Mouse (Mus musculus) T-helper 2 cell (primary cell): ENCODE measurements around the gene Nos1.

ENCODE experiments used
- in situ Hi-C: fragments of 300-600 bp; cut with MboI, MseI; formaldehyde crosslinking; loops from one replicate; pipeline ENCODE4 v1.15.1; 2025; ENCODE audit warnings: high pct_unique_total_duplicates

Gene Nos1

GRCm38 (mm10) chr5:117955675-117956420, 175.0 kb downstream of the Nos1 start:
- in situ Hi-C loops, result no loop called here

DNA sequence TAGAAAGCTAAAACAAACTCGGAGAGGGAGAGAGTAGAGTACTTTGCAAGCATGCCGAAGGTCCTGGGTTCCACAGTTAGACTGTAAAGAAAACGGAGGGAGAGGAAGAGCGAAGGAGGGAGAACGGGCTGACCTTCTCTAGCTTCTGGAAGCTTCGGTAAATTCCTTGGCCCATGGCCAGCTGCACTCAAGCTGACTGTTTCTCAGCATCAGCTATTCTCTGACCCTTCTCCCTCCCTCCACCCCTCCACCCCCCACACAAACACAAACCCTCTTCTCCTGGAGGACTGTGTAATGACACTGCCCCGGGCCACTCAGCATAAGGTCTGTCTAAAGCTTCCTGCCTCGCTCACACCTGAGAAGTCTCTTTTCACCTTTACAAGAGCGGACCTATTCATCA, 183.9 kb downstream of the Nos1 start:
- in situ Hi-C loops, result no loop called here

DNA sequence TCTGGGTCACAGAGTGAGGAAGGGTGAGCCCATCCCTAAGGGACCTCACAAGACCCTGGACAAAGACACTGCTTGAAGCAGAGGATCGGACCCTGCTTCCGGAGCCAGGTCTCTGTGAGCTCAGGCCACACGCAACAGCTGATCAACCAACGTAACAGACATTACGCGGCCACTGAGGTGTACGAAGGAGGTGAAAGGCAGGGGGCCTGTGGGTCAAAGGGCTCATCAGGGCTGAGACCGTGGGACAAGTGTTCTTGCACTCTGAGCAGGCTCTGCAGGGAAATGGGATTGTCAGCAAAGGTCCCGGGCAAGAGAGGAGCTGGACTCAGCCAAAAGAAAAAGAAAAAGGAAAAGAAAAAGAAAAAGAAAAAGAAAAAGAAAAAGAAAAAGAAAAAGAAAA, 186.1 kb downstream of the Nos1 start:
- in situ Hi-C loops, result no loop called here

- in situ Hi-C loops, result no loop called here
Measured at GRCm38 (mm10) chr5:117967659-117968069, 186.8 kb downstream of the Nos1 start.

- in situ Hi-C loops, result no loop called here
Measured at GRCm38 (mm10) chr5:117969681-117970427, 189.0 kb downstream of the Nos1 start.

DNA sequence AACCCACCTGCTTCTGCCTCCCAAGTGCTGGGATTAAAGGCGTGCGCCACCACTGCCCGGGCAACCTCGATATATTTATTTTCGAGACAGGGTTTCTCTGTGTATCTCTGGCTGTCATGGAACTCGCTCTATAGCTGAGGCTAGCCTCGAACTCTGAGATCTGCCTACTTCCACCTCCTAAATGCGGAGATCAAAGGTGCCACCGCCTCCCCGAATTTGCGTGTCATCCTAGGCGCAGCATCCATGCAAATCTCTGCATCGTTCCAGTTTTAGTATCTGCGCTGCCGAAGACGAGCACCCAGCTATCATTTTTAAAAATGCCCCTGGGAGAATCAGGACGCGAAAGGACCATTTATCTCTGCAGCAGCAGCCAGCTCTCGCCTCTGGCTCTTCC, 195.4 kb downstream of the Nos1 start:
- in situ Hi-C loops, result no loop called here

- in situ Hi-C loops, result no loop called here
Measured at GRCm38 (mm10) chr5:117976657-117977500, 196.0 kb downstream of the Nos1 start, which contains the start of gene Fbxo21. Gene Fbxo21 (plus strand): TSS chr5:117976730.

- in situ Hi-C loops, result no loop called here
Measured at GRCm38 (mm10) chr5:117977501-117978158, 196.8 kb downstream of the Nos1 start.

DNA sequence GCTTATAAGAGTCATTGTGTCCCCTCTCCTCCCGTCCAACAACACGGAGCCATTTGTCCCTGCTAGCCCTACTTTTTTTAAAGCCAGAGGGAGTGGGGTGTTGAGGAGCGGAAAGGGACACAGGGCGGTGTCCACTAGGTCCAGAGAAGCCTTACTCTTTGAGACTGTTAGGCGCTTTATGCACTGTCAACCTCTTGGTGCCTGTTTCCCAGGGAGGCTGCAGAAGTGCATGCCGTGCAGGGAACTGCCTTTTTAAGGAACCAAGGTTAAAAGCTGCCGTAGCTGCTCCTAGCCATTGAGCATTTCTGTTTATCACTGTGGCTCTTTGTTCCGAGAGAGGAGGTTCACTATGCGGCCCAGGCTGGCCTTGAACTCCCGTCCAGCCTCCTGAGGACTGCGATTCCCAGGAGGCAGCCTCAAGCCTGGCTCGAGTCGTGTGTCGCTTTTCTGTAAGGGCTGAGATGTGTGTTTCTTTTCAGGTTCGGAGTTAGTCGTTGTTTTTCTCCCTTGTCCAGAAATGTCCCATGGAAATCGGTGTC, 197.4 kb downstream of the Nos1 start:
- in situ Hi-C loops, result no loop called here

DNA sequence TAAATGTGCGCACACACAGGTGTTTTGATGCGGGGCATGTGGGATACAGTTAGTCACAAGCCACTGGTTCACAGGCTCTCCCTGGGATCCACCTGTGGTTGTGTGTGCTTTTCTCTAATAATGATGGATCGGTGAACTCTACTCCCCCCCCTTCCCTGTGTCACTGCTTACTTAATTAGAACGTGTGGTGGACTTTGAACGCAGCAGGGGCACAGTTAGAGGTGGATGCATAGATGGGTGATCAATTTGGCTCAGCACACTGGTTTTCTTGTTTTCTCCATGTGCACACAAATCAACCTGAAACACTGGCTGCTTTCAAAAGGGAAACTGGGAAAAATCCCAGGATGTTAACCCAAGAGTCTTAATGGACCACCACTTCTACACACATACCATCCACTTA, 198.2 kb downstream of the Nos1 start:
- in situ Hi-C loops, result no loop called here

- in situ Hi-C loops, result no loop called here
Measured at GRCm38 (mm10) chr5:117980921-117981320, 200.1 kb downstream of the Nos1 start.

DNA sequence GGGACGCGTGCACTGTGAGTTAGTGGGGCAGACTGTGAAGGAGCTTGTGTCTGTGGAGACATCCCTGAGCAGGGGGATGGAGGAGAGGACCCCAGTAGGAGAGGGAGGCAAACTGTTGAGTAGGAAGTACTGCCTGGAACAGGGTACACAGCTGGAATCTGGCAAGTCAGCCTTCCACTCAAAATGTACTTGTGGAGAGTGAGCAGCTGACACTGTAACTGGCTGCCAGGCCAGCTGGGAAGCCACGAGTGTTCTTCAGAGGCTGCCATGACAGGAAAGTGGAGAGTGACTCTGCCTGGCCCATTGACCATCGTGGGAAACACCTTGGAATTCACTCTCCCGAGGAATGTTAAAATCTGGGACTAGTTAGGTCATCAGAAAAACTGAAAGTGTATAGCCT, 201.1 kb downstream of the Nos1 start:
- in situ Hi-C loops, result no loop called here

- in situ Hi-C loops, result no loop called here
Measured at GRCm38 (mm10) chr5:117986327-117986726, 205.5 kb downstream of the Nos1 start.

DNA sequence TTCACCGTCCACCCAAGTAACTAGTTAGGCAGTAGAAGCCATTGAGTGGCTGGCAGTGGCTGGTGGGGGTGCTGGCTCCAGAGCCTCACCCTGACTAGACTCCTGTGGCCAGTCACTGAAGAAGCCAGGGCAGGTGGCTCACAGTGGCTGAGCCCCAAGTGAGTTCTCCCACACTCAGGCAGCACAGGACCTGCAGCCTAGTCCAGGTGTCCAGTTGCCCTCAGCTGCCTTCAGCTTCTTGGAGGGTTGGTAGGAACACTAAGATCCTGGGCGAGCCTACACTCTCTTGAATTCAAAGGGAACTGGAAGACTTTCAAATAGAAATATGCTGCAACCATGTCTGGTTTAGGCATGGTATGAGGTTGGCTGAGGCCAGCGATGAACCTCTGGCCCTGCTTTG, 207.1 kb downstream of the Nos1 start:
- in situ Hi-C loops, result no loop called here

DNA sequence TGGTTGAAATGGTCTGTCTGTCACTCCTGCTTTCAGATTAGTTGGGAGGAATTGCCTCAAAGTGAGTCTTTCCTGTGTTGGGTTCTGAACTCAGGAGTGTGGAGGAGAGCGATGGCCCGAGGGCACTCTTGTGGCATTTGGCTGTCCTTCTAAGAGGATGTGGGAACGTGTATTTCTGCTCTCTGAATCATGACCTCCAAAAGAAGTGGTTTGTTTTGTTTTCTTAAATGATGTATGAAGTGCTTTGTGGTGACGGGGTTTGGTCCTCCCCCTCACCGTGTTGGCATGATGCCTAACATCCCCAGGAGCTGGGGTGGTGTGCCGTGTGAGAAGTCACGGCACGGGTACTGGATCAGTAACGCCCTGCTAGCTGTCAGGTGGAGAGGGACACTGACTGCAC, 207.5 kb downstream of the Nos1 start:
- in situ Hi-C loops, result no loop called here

DNA sequence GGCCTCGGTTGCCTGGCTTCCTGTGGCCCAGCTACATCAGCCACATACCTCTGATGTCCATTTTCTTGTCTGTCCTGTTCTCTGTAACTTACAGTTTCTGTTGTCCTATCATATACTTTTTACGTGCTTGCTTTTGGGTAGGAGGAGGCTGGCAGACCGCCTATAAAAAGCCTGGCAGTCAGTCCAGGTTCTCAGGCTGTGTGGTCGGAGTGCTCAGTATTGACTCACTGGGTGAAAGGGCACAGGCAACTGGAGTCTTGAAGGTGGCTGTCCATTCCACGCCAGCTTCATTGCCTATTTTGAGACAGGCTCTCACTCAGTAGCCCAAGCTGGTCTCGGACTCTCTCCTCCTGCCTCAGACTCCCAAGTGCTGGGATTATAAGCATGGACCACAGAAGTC, 208.9 kb downstream of the Nos1 start:
- in situ Hi-C loops, result no loop called here

GRCm38 (mm10) chr5:117990957-117991356, 210.1 kb downstream of the Nos1 start:
- in situ Hi-C loops, result no loop called here

GRCm38 (mm10) chr5:117993550-117993949, 212.7 kb downstream of the Nos1 start:
- in situ Hi-C loops, result no loop called here

DNA sequence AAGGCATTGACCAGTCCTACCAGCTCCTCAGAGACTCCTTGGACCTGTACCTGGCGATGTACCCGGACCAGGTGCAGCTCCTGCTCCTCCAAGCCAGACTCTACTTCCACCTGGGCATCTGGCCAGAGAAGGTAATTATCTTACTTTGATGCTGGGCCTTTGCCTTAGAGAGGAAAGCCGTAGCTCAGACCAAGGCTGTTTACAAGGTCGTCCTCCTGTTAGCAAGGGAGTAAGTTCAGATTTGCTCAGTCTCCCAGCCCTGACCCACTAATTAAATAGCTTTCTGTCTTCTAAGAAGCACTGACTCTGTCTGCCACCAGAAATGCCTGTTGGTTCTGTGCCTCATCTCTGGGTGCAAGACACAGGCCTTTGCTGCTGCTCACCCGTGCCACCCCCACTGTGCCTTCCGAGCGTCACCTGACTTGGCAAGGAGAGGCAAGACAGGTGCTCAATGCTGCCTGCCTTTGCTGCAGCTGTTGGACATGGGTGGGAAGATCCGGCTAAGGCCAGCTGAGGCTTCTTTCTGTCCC, 214.6 kb downstream of the Nos1 start:
- in situ Hi-C loops, result no loop called here

GRCm38 (mm10) chr5:117995911-117996310, 215.1 kb downstream of the Nos1 start:
- in situ Hi-C loops, result no loop called here

DNA sequence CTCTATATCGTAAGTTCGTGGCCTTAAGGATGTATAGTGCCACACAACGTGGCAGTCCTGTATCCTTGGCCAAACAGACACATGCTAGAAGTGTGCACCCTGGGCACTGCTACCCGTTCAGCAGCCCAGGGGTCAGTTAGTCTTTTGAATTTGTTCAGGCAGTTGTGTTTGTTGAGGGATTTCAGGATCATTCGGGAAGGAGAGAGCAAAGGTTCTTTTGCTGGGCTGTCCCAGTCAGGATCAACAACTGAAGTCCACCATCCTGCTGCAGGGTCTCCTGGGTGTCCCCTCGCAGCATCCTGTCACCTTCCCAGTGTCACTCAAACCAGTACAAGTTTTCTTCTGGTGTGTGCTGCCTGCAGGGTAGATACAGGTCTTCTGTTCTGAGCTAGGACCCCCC, 215.7 kb downstream of the Nos1 start:
- in situ Hi-C loops, result no loop called here
